Mouse (Mus musculus): ENCODE data around the gene Gm43738.
"Not testable (repeated sequence)": the region's sequence is repeated elsewhere in the genome, so short reads cannot be mapped to it uniquely, and the experiment has no call there.

The Gm43738 gene

GRCm38 (mm10) chr3:89102495-89103290 is 1.8 kb upstream of the Gm43738 start:
- CTCF ChIA-PET = interaction anchor here (0.8 kb wide), 2 partner anchors 15 to 852 kb away, joined by 3 to 9 read pairs; no protein-coding TSS in a partner anchor

DNA sequence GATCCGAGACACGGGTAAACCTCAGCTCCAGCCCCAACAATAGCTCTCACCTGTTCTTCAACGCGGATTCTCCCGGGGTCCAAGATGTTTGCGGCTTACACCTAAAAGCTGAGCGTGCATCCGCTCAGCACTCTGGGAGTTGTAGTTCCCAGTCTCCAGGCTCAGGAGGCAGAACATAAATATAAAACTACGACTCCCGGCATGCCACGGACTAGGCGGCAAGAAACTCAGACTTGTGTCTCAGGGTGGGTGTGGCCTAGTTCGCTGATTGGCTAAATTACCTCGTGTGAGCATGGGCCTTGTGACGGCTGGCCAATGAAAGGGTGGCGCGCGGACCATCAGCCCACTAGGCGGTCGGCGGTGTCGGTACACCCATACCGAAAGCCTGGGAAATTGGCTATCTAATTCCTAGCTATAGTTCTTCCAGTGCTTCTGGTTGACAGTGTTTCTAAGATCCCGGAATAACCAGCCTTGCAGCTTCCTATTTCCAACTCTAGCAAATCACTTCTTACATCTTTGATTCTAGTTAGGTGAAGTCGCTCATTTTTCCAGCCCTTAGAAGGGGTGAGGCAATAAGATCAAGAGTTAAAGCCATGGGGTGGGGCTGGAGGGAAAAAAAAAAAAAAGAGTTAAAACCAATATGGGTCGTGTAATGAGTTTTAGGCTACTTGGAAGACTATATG is 1.1 kb upstream of the Gm43738 start, which contains the start of gene Fdps:
Fdps (minus strand) TSS at position 148 of the 683 bp plus-strand sequence.
- CTCF ChIA-PET = interaction anchor here (0.7 to 1.3 kb wide), 3 partner anchors 9 to 631 kb away, joined by 3 to 6 read pairs (median 3); partner anchors contain the start of gene Rusc1

DNA sequence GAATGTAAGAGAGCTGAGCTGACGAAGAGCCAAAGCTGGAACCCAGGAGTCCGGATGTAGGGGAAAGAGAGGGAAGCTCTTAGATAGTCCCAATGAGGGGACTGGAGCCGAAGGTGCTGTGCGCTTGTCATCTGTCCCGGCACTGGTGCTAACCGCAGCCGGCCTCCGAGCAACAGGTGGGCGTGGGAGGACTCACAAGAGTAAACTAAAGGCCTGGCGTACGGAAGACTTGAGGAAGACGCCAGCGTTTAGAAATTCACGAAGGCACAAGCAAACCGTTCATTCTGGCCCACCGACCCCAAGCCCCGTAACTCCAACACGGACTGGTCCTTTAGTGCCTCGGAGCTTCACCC is 536 bp upstream of the Gm43738 start:
- CTCF ChIA-PET = interaction anchor here (0.6 to 1.3 kb wide), 4 partner anchors 8 to 632 kb away, joined by 3 to 6 read pairs (median 4); partner anchors contain the start of gene Rusc1

- CTCF ChIA-PET = interaction anchor here (0.6 kb wide), 1 partner anchor 762 kb away, joined by 5 read pairs; no protein-coding TSS in a partner anchor
These were observed 6.9 kb downstream of the Gm43738 start for GRCm38 (mm10) chr3:89094021-89094420.

DNA sequence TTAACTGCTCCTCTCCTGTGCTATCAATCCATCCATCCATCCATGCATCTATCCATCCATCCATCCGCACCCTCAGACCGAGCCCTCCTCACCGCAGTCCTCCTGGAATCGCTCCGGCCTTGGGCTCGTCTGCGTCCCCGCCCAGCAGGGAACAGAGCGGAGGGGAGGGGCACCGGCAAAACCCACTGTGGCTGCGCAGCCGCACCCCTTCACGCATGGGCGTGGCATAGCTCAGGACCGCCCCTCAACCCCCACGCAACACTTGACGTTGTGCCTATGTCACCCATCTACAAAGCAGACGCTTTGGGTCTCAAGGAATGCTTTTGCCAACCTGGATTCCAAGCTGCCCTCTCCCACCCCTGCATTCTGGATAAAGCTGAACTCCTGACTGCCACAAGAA is 7.7 kb downstream of the Gm43738 start, which contains the start of gene Rusc1:
Rusc1 (minus strand) TSS at position 137 of the 400 bp plus-strand sequence.
- CTCF ChIA-PET = interaction anchor here (0.6 to 1.0 kb wide), 3 partner anchors 9 to 762 kb away, joined by 3 to 6 read pairs (median 5); partner anchors contain the start of gene Fdps

DNA sequence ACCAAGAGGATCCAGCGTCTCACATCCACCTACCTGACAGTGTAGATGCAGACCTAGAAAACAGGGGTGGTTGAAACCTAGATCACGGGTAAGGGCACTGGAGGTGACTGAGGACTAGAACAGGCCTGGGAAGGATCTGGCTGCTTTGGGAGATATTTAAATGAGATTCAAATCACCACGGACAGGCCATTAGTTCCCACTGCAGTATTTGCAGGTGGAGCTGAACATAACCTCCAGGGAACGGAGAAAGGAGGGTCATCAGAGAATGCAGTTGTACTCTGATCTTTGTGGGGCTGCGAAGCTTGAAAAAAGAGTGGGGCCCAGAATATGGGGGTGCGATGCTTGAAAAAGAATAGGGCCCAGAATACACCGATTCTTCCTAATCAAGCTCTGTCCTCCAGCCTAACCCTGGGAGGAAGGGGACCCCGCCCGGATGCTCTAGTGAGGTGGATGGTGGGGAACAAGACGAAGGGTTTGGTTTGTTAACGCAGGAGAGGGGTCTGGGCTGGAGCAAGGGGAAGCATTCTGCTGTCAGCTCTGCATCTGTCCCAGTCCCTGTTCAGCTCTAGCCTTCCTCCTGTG is 8.3 kb downstream of the Gm43738 start:
- CTCF ChIA-PET = interaction anchor here (1.0 kb wide), 1 partner anchor 9 kb away, joined by 6 read pairs; the partner anchor contains the start of gene Fdps

DNA sequence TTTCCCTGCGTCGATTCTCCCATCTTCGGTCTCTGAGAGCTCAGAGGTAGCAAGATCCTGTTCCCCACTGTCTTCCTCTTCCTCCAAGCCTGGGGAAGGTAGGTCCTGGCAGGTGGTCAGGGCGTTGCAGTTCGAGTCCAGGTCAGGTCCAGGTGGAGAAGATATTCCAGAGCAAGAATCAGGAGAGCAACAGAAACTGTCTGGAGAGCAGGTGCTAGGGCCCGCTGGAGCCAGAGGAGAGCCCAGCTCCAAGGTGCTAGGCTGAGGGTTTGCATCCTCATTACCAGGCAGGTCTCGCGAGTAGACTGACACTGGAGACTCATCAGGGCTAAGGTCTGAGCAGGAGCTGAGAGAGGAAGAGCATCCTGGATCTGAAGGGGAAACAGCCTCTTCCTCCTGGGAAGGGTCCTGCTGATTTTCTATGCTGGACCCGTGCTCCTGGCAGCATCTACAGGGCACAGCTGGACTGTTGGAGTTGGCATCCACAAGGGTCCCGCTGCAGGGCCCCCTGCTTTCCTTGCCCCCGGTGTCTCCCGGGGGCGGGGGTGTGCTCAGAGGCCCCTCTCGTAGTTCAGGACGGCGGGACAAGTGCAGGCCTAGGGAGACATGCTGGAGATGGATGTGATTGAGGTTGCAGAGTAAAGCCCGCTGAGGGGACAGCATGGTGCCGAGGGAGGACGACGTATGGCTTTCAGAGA is 8.9 kb downstream of the Gm43738 start:
- CTCF ChIA-PET = no interaction called here

DNA sequence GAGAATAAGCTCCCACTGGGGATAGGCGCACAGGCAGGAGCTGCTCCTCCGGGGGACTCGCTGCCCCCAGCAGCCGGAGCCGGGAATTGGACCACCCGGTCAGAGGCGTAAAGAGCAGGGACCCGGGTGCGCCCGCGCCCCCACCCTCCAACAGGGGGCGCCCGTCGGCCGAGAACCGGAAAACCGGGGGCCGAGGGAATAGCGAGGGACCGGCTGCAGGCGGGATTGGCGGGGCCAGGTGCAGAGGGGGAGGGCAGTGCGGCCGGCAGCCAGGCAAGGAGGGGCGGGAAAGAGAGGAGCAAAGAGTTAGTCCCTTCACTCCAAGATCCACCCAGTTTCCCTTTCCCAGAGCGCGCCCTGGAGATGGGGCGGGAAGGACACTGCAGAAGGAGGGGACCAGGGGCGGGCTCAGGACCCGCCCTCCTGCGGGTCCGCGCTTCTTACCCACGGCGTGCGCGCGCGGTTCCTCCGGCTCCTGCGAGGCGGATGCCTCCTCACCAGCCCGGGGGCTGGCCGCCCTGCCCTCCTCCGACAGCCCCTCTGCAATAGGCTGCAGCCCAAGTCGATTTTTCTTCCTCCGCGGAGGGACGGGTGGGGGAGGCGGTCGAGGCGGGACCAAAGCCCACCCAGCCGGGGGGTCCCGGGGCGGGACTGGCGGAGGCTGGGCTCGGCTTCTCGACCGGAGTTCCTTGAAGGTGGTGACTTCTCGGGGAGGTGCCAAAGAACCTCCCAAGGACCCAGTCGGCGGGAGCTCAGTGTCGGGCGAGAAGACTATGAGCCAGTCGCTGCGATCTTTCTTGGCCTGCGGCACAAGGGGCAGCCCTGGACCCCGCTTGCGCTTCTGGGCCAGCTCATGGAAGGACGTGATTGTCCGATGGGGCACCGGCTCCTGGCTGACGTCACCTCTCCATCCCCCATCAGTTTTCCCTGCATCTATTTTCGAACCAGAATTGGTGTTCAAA is 9.9 kb downstream of the Gm43738 start:
- CTCF ChIA-PET = interaction anchor here (0.7 kb wide), 1 partner anchor 365 kb away, joined by 10 read pairs; no protein-coding TSS in a partner anchor

GRCm38 (mm10) chr3:89089882-89090591 is 10.9 kb downstream of the Gm43738 start:
- CTCF ChIA-PET = interaction anchor here (0.7 kb wide), 1 partner anchor 366 kb away, joined by 10 read pairs; no protein-coding TSS in a partner anchor

DNA sequence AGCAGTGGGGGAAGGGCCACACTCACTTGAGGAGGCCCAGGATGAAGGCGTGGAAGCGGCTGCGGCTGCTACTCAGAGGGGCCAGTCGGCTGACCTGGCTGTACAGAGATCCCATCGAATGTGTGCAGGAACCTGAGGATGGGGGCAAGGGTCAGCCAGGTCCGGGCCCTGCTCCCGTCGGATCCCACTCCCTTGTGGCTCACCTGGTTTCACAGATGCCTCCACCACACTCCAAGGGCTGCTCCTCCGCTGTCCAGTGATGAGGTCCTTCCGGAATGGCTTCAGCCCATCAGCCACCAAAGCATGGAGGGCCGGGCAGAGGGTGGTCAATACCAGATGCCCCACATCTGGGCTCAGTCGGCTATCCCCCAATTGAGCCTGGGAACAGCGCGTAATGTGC is 11.9 kb downstream of the Gm43738 start:
- CTCF ChIA-PET = interaction anchor here (1.6 kb wide), 1 partner anchor 71 kb away, joined by 7 read pairs; the partner anchor contains the start of gene Hcn3

- CTCF ChIA-PET = interaction anchor here (0.6 to 1.6 kb wide), 4 partner anchors 14 to 73 kb away, joined by 3 to 21 read pairs (median 6); partner anchors contain the start of genes Gm43738 and Hcn3
These were observed 13.4 kb downstream of the Gm43738 start for GRCm38 (mm10) chr3:89087338-89088110.

- CTCF ChIA-PET = no interaction called here
These were observed 16.2 kb downstream of the Gm43738 start for GRCm38 (mm10) chr3:89084654-89085190.

DNA sequence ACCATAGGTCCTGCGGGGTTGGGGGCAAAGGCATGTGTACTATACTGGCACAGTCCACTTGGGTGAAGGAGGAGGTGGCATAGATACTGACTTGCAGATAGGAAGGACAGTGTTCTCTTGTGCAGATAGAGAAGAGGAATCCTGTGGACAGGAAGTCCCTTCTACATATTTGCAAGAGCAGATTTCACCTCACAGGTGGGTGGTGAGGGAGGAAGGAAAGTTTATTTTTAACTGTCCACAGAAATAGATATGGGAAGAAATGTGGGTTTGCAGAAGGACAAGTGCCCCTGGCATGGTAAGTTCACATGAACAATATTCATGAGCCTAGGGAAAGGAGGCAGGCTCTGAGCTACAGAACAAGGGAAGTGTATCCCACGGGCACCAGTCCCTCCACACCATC is 16.8 kb downstream of the Gm43738 start:
- CTCF ChIA-PET = no interaction called here

GRCm38 (mm10) chr3:89082287-89082686 is 18.6 kb downstream of the Gm43738 start:
- CTCF ChIA-PET = not testable (repeated sequence)

GRCm38 (mm10) chr3:89077383-89077782 is 23.5 kb downstream of the Gm43738 start:
- CTCF ChIA-PET = no interaction called here

- CTCF ChIA-PET = no interaction called here
These were observed 33.6 kb downstream of the Gm43738 start for GRCm38 (mm10) chr3:89067265-89067664.

DNA sequence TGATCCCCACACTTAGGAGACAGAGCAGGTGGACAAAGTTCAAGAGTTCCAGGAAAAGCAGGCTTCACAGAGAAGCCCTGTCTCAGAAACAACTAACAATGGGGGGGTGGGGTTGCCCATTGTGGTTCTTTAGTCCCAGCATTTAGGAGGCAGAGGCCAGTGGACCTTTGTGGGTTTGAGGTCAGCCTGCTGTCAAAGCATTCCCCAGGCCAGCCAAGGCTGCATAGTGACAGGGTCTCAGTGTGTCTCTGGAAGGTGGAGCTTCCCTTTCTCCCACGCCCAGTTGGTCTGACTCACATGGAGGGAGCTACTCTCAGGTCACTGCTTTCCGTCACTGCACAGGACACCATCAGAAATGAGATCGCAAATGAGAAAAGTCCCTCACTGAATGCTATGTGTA is 39.2 kb downstream of the Gm43738 start:
- CTCF ChIA-PET = interaction anchor here (0.8 kb wide), 1 partner anchor 32 kb away, joined by 3 read pairs; no protein-coding TSS in a partner anchor

GRCm38 (mm10) chr3:89058783-89059182 is 42.1 kb downstream of the Gm43738 start:
- CTCF ChIA-PET = no interaction called here

Measured in spleen, embryonic (tissue).